Mouse (Mus musculus) spleen, postnatal 14 days (tissue): ENCODE results near the gene Psma6.
"Not testable (repeated sequence)": the region's sequence is repeated elsewhere in the genome, so short reads cannot be mapped to it uniquely, and the experiment has no call there.

ENCODE experiments used
- DNase-seq, 2 experiments: peaks; one replicate each; pipeline ENCODE4 v3.0.0; 2021 to 2022; ENCODE audit warnings: low spot score in 2 of 2

Gene Psma6

GRCm38 (mm10) chr12:55384023-55384749 is at the start of gene Psma6:
TSS of gene Psma6 (plus strand) at chr12:55384222.
- DNase-seq, result no peak

DNA sequence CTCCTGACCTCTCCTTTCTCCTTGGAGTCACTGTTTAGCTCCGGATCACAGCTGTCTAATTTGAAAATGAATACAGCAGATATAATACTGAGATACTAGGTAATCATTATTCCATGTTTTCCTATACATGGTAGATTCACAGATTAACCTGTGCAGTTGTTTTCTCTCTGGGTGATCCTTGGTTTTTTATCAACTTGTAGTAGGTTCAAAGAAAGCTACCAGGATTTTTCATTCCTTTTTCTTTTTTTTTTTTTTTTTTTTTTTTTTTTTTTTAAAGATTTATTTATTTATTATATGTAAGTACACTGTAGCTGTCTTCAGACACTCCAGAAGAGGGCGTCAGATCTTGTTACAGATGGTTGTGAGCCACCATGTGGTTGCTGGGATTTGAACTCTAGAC is 45.5 kb upstream of the Psma6 start:
- DNase-seq, result not testable (repeated sequence)

DNA sequence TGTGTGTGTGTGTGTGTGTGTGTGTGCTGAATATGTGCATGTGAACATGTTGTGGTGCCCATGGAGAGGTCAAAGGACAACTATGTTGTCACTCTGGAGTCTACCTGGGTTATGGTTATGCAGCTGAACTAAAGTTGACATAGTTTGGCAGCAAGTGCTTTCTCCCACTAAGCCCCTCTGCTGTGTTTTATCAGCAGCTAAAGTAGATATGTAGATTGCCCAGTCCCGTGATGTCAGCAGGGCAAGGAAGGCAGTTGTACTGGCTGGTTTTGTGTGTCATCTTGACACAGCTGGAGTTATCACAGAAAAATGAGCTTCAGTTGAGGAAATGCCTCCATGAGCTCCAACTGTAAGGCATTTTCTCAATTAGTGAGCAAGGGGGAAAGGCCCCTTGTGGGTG is 41.0 kb upstream of the Psma6 start:
- DNase-seq, result not testable (repeated sequence)

GRCm38 (mm10) chr12:55343998-55344397 is 40.0 kb upstream of the Psma6 start:
- no peak for DNase-seq

GRCm38 (mm10) chr12:55344583-55344982 is 39.4 kb upstream of the Psma6 start:
- no peak for DNase-seq

DNA sequence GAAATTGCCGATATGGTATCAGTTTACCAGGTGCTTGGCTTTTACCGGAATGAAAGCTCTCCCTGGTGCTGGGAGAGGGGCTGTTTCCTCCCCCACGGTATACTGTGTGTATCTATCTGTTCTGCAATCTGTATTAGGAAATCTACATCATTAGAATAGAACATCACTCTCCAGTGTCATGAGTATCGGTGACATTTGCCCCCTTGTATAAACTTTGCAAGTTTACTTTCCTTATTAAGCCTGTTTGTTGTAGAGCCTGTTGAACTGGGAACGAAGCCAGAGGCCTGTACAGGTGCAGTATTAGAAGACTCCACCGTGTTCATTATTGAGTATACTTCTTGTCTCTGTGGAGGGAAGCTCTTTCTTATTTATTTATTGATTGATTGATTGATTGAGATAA is 30.6 kb upstream of the Psma6 start:
- DNase-seq, result no peak

GRCm38 (mm10) chr12:55354904-55355303 is 29.1 kb upstream of the Psma6 start:
- no peak for DNase-seq

DNA sequence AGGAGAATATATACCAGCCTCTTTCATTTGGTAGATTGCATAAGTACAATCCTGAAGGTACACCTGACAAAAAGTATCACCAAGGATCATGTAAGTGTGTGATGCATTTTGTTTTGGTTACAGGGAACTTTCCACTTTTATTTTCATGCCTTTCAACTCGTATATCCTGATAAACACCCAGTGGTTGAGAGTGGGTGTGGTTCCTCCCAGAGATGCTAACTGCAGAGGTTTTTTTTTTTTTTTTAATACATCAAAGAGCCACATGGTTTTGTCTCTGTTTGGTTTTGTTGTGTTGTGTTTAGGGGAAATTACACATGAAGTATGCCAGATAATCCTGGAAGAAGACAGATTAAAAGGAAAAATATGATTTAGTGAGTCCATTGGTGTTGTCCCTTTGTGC is 26.7 kb upstream of the Psma6 start:
- no peak for DNase-seq

DNA sequence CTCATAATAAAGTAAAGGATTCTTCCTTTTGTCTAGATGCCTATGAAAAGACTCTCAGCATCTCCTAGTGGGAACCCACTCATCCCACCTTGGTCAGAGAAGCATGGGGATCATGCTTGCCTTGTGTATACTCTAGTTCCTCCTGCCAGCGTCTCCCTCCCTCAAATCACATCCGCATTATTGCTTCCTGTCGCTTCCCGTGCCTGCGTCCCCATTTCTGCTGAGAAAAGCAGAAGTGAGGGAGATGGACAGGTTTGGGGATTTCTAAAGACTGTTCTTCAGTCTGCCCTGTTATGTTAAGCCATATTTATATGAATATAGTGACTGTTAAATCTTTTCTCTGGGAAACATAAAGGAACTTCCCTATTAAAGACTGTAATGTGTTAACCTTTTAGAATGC is 23.1 kb upstream of the Psma6 start:
- no peak for DNase-seq

DNA sequence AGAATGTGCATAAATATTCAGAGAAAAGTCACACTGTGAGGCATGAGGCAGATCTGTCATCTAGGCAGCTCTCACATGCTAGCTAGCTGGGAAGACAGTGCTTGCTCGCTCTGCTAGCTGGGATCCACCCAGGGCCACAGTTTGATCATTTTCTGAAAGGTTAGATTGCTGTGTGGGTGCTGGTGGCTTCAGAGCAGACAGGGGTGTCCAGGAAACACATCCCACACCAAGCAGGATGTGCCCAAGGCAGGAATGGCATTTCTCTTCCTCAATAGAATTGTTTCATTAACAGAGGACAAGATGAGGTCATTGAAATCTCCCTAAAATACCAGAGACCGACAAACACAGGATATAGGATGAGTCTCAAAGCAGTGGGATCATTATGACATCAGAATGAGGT is 18.9 kb upstream of the Psma6 start:
- DNase-seq, result no peak

DNA sequence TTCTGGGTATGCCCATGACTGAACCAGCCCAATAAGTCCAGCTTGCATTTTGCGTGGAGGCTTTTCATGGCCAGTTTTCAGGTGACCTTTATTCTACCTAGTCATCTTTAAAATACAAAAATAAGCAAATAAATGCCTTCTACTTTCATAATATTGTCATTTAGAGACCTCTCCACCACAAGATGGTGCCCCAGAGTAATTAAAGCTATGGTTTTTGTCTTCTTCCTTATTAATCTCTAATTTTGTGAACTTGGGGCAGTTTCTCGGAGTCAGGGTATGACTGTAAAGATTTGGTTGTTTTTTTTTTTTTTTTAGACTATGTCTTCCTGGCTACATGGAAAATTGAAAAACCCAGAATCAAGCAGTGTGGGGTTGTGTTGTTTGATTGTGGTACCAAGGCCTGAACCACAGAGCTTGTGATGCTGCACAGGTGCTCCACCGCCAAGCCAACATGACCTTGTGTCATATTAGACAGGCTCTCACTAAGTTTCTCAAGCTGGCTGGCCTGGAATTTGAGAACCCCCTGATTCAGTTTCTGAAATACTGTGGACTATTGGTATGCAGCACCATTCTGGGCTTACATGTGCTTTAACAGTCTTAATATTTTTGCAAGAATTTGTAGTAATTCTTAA is 11.5 kb upstream of the Psma6 start:
- DNase-seq, result no peak

DNA sequence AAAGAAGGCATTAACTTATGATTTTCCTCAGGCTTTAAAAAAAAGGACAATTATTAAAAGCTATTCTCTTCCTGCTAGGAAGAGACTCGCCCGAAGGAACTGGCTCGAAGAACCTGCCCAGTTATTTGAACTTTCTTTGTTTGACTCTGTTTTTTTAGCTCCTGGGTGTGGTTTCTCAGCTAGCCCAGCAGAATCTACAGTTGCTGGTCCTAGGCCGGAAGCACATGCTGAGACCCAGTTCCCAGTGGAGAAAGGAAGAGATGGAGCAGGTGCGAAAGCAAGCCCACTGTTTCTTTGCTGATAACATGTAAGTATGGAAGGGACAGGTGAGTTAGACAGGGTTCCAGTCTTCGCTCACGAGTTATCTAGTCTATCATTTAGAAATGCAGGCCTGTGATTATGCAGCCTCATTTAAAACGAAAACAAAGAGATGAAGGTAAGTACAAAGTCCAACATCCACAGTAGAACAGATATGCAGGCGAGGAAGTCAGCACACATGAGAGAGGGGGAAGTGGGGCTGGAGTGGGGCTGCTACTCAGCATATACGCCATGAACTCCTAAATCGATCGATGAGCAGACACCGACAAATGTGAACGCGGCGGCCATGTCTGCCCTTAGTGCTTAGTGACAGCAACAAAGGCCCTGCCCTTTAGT is 6.9 kb upstream of the Psma6 start:
- no peak for DNase-seq

- DNase-seq, result no peak
Measured at GRCm38 (mm10) chr12:55377610-55377980, 6.4 kb upstream of the Psma6 start.

DNA sequence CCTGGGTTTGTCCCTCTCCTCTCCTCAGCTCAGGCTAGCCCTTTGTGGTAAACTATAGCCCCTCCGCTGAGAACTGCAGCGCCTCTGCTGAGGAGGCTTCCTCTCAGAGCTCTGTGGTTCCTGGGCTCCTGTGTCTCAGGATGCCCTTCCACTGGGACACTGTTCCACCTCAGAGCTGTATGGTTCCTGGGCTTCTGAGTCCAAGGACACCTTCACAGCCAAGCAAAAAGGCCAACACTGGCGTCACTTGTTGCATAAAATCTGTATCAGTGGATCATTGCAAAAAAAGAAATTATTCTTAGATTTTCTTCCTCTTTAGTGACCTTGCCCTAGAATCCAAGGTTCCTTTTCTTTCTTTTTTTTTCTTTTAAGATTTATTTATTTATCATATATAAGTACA is 804 bp downstream of the Psma6 start:
- no peak for DNase-seq

DNA sequence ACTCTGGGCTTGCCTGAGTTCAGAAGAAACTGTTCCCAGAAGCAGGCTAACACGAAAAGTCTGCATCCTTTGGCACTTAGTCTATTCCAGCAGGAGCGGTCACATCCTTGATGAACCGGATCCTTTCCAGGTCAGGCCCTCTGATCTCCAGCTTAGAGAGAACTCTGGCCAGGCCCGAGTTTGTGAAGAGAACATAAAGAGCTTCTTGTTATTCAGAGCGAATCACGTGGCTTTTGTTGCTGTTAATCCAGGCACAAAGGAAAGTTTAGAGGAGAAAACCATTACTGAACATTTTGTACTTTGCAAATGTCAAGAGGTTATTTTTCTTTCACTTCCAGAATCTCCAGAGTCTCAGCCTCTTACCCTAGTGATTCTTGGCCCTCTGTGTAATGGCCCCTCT is 1.9 kb downstream of the Psma6 start:
- DNase-seq, result no peak

DNA sequence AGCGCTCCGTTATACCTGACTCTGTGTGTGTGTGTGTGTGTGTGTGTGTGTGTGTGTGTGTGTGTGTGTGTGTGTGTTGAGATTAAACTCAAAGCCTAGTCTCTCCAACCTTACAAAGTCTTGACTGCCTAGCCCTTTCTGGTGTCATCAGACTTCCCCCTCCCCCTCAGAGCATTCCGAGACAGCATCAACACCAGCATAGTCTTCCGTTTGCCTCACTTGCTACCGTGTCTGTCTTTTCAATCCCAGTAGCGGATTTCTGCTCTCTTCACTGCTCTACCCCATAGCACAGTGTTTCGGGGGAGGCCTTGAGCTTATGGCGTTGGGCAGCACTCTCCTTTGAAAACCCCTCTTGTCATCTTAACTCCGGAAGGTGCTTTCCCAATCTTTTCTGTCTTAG is 2.4 kb downstream of the Psma6 start:
- no peak for DNase-seq

GRCm38 (mm10) chr12:55387083-55387787 is 3.2 kb downstream of the Psma6 start:
- DNase-seq, result no peak

DNA sequence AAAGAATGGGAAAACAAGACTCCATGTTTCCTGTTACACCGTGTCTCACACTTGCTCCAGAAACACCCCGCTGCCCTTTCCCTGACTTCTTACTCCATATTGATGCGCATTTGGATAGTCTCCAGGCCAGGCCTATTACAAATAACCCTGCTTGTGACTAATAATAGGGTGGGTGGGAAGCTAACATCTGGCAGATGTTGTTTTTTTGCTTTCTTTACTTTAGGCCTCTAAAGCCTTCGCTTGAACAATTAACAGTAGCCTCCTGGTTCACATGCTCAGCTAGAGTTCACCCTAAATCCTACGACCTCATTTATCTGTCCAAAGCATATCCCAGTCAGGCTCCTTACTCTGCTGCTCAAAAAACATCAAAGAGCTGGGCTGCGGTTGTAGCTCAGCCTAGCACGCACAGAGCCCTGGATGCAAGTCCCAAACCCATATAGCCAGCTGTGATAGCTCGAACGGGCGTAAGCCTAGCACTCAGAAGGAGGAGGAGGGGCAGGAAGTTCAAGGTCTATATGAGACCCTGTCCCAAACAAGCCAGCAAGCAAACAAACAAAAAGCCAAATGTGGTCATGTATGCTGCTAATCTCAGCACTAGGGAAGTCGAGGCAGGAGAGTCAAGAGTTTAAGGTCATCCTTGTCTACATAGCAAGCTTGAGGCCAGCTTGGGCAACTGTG is 3.9 kb downstream of the Psma6 start:
- no peak for DNase-seq

DNA sequence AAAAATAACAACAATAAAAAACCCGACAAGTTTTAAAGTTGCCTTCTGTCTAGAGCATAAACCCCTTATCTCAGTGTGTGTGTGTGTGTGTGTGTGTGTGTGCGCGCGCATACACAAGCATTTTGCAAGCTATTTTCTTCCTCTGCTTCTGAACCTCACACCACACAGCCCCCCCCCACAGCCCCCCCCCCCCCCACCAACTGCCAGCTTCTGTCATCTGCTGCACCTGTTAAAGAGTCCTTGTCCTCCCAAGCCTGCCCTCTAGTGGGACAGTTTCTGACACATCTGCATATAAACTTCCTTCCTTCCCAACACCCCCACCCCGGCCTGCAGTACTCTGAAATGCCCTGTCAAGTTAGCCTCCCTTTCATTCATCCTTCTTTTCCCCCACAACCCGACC is 4.5 kb downstream of the Psma6 start:
- peak; percentile 47 to 67 for DNase-seq

DNA sequence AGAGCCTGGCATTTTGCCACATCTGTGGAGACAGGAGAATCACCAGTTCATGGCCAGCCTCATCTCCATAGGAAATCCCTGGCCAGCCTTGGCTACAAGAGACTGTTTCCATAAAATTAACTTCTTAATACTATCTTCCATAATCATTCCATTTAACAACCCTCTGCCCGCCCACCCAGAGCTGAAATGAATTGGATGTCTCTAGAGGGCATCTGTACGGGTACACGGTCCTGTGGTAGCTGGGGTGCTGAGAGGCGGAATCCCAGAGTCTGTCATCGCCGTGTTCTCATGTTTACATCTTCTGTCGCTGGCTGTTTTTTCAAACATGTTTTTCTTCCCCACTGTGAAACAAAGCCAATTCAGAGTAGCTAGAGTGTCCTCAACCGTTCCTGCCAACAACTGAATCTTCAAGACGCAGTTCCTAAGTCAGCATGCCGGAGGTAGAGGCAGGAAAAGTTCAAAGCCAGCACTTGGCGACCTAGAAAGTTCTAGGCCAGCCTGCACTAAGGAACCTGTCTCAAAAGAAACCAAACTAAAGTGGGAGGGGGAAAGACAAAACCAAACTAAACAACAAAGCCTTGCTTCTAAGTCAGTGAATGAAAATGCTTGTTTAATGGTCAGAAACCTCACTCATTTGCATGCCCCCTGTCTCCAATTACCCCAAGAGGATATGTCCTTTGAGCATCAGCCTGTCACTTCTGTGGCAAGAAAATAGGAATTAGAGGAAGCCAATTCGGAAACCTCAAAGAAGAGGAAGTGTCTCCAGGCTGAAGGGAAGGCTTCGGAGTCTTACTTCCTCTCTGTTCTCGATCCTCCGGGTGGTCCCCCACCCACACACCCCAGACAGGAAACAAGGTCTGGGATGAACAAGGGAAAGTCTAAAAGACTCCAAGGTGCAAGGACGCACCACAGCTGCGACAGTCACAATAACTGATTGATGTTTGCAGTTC is 5.4 kb downstream of the Psma6 start:
- no peak for DNase-seq

- no peak for DNase-seq
Measured at GRCm38 (mm10) chr12:55392120-55392519, 8.1 kb downstream of the Psma6 start.
